Mouse (Mus musculus): ENCODE results near the gene Btn1a1.
A peak's percentile ranks its signal among the peaks of the same experiment; 100 is the strongest.

Gene Btn1a1

DNA sequence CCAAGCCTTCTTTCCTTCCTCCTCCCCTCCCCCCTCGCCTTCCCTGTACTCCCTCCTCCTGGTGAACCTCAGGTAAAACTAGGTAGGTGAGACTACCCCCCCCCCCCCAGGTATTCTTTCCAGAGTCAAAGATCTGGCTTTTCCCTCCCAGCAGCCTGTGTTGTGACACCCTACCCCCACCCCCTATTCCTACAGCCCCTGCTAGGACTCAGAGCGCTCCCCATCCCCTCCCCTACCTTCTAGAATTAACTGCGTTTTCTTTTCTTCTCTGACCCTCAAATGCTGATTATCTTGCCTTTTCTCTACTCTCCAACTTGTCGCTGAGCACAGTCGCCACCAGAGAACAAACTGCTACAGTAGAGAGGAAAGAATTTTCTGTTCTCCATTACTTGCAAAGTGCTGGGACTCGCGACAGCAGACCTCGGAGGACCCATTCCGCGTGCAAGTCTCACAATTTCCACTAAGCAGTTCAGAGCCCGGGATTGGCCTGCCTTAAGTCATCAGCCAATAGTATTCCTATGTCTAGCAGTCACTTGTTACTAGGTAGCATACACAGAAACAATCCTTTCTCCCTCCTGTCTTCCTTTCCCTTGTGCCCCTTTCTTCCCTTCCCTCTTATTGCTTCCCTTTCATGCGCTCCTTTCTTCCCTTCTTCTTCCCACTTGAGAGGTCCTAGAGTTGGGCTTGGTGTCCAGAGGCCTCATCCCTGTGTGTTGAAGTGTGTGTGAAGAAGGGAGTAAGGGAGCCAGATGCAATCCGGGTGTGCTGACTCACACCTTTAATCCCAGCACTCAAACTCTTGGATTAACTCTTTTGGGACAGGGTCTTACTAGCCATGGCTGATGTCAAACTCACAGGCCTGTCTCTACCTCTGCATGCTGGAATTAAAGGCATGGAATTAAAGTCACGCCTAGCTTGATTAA is 23.0 kb upstream of the Btn1a1 start, which contains the start of gene Btn2a2:
Btn2a2 (minus strand) TSS at position 458 of the 923 bp plus-strand sequence.
- peak; percentile 99 for ATAC-seq (ENCODE audit: insufficient number of reproducible peaks, low FRiP score, low TSS enrichment)

DNA sequence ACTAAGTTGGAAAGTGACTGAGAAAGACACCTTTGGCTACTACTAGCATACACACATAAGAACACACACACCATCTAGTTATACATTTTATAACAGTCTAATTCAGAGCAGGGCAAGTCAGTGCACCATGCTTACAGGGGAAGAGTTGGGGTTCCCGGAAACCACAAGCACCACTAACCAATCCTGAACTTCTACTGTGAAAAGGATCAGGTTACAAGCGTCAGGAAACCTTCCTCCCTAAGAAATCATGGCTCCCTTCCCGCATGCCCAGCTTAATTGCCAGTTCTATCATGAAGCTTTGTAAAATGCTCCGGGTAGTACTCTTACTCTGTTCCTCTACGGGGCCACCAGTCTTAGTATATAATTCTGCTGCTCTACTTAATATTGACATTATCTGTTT is 19.6 kb upstream of the Btn1a1 start:
- ATAC-seq (ENCODE audit: insufficient number of reproducible peaks, low FRiP score, low TSS enrichment), result no peak

DNA sequence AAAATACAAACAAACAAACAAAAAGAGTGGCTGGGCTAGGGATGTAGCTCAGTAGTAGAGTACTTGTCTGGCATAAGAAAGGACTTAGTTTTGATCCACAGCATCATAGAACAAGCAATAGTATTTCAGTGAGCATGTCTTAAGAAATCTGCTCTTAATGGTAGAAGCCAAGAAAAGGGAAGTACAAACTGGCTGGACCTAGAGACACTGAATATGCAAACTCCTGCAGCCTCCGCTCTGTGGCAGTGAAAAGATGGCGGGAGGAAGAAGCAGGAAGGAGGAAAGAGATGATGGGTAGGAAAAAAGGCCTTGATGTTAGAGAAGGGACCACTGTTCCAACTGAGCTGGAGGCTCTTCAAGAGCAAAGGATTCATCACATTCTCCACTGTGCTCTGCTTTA is 17.5 kb upstream of the Btn1a1 start:
- ATAC-seq (ENCODE audit: insufficient number of reproducible peaks, low FRiP score, low TSS enrichment), result no peak

DNA sequence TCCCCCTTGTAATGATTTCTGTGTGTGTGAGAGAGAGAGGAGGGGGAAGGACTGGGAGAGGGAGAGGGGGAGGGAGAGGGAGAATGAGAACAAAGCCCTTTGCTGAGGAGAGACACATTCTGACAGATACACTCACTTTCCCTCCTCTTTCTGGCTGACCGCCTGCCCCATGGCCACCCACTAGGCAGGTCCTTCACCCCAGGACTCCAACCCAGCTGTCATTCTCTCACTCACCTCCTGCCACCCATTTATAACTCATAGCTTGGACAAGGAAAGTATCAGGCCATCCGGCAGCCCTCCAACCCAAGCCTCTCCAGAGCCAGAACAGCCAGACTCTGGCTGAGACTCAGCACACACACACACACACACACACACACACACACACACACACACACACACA is 10.0 kb upstream of the Btn1a1 start:
- no peak for ATAC-seq (ENCODE audit: insufficient number of reproducible peaks, low FRiP score, low TSS enrichment)

DNA sequence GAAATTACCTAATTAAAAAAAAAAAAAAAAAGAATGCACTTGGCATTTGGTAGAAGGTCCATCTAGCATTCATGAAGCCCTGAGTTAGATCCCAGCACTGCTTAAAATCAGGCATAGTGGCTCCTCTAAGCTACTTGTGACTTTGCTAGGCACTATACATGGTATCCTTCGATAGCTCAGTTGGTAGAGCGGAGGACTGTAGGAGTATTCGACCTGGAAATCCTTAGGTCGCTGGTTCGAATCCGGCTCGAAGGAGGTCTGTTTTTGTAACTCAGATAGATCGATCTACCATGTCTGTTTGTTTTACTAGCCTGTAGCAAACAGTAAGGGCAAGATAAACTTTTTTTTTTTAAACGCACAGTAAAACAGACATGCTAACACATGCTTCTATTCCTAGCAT is 1.2 kb upstream of the Btn1a1 start:
- no peak for ATAC-seq (ENCODE audit: insufficient number of reproducible peaks, low FRiP score, low TSS enrichment)

DNA sequence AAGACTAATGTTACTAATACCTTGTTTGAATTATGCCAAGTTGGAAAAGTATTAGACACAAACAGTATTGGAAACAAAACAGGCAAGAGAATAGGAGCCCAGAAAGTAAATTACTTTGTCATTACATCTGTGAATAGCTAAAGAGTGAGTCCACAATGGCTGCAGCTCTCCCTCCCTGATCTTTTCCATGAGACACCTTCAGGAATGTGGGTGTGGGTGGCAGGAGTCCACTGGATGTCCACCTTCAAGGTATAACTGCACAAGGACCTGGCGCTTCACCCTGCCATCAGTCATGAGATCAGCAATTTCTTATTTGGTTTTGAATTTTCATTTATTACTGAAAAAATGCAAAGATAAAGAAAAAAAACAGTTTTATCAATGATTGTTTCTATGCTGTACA is 605 bp upstream of the Btn1a1 start:
- ATAC-seq (ENCODE audit: insufficient number of reproducible peaks, low FRiP score, low TSS enrichment), result no peak

DNA sequence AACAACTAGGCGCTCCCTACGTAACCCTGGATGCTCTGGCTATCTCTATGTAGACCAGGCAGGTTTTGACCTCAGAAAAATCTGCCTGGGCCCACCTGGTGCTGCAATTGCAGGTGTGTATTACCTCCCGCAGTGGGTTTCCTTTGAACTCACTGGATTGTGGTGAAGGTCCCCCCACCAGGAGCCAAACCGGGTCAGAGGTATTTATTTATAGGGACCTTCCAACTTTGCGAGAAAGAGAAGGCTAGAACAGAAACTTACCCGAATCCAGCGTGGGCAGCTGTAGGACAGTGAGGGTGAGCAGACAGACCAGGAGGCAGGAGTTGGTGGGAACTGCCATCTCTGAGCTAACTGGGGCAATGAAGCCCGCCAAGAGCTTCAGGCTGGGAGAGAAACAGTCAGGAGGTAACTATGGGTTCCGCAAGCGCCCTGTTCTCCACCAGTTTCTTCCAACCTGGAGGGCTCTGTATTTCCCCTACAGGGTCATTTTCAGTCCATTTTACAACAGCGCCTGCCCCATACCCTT is 797 bp downstream of the Btn1a1 start:
- ATAC-seq (ENCODE audit: insufficient number of reproducible peaks, low FRiP score, low TSS enrichment), result peak; percentile 18; the same call in 1 of the 2 replicates

DNA sequence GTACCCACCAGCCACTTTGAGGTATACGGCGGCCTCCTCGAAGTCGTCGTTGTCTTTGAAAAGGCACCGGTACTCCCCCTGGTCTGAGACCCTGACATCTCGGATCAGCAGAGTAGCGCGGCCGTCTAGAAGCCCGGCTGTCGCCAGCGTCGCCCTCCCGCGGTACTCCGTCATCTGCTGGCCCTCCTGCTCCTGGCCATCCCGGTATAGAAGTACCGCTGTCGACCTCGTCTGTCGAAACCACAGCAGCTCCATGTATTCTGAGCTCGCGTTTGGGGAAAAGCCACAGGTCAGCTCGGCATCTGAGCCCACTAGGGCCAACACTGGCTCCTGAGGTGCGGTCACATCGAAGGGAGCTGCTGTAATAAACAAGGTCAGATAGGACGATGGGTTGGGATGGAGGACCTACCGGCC is 1.5 kb downstream of the Btn1a1 start:
- ATAC-seq (ENCODE audit: insufficient number of reproducible peaks, low FRiP score, low TSS enrichment), result peak; percentile 80

DNA sequence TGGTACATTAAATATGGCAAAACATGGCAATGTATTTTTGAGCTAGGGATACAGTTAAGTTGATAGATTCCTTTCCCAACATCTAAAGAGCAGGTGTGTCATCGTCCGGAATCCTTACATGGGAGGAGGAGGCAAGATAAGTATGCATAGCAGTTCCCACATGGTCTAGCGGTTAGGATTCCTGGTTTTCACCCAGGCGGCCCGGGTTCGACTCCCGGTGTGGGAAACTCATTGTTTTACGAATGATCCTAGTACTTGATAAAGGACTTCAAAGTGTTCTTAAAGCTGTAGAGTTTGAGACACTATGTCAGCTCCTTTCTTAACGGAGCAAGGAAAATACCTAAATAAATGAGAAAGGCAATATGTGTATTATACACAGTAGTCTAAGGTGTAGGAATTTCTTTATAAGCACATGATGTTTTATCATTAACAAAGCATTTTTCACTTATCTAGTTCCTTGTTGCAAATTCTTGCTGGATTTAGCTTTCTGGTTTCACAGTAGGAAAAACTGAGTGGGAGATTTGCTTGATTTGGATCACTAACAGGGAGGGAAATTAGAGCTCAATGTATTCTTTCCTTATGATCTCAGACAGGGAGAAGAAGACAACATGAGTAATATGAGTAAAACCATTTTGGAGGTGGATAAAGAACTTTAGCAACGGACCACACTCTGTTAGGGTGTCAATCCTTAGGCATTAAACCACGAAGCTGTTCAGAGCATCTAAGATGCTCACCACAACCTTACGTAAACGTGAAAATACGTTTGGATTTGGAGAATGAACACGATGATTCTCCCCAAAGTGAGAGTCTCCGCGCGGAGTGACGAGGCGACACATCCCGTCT is 2.1 kb downstream of the Btn1a1 start:
- ATAC-seq (ENCODE audit: insufficient number of reproducible peaks, low FRiP score, low TSS enrichment), result peak; percentile 53; the same call in 1 of the 2 replicates

DNA sequence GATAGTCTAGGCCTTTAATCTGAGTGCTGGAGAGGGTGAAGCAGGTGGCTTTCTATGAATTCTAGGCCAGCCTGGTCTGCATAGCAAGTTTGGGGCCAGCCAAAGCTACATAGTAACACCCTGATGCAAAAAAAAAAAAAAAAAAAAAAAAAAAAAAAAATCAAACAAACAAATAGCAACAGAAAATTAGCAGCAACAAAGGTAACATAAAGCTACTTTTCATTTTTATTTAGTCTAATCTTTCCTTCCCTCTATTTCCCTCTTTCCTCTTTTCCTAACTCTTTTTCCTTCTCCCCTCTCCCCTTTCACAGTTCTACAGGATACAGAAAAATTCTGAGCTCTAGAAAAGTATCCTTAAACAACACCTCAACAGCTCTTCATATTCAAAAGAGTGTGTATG is 3.0 kb downstream of the Btn1a1 start:
- no peak for ATAC-seq (ENCODE audit: insufficient number of reproducible peaks, low FRiP score, low TSS enrichment)

DNA sequence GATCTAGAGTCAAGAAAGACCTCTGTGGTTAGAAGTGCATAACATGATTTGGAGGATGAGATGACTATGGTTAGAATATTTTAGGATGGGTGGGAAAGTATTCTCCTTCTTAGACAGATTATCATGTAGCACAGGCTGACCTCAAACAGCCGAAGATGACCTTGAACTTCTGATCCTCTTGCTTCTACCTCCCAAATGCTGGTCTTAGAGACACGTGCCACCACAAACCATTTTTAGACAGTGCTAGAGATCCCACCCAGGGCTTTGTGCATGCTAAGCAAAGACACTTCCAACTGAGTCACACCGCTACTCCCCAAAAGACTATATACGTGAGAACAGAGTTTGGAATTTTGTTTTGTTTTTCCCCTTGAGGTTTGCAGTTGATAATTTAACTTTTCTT is 3.6 kb downstream of the Btn1a1 start:
- no peak for ATAC-seq (ENCODE audit: insufficient number of reproducible peaks, low FRiP score, low TSS enrichment)

DNA sequence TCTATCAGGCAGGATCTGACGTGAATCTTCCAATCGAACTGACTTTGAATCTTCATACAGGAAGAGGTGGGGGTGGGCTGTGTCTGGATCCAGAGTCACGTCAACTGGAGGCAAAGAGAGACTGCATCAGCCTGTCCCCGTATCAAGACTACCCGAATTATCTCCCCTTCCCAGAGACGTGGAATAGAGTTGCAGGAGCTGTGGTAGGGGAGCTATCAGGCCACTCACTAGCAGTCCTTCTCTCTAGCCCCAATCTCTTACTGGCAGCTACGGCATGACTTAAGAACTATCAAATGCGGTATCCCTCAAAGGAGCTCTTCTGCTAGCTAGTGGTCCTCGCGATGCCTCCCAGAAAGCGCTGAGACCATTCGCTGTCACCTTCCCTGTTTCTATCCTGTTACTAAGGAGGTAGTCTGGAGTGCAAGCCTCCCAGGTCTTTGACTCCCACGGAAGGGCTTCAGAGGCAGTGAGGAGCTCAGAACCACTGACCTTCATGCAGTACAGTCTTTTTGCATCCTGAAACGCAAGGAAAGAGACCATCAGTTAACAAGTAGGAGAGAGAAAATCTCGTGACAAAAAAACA is 6.3 kb downstream of the Btn1a1 start:
- ATAC-seq (ENCODE audit: insufficient number of reproducible peaks, low FRiP score, low TSS enrichment), result no peak

DNA sequence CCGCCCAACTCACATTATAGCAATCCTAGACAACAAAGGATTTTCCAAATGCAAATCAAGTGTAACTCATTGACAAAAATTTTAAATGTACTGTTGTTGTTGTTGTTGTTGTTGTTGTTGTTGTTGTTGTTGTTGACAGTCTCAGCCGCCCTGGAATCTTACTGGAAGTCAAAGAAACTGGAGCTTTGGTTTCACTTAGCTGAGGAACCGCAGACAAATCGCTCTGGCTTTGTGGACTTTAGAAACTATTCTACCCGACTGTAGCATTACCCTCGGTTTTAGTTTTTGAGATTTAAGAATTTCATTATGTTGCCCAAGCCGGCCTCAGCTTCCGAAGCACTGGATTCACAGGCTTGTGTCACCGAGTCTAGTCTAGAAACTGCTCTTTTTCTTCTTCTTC is 11.8 kb downstream of the Btn1a1 start:
- ATAC-seq (ENCODE audit: insufficient number of reproducible peaks, low FRiP score, low TSS enrichment), result no peak

DNA sequence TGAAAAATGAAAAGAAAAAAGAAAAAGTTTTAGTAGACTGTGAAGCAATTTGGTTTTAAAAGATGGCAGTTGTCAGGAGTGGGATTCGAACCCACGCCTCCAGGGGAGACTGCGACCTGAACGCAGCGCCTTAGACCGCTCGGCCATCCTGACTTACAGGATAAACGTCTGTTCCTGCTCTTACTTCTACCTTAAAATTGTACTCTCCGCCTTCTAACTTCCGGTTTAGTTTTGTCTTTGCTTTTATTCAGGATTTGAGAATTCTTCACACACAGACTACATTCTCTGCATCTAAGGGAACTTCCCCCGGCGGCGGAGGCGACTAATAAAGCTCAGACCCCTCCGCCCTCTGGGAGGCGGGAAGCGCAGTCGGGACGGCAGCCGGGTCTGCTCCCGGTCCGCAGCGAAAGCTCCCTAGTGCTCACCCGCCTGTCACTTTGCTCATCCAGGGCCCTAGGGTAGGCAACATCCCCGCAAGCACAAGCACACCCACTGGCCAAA is 12.3 kb downstream of the Btn1a1 start:
- peak; percentile 84 for ATAC-seq (ENCODE audit: insufficient number of reproducible peaks, low FRiP score, low TSS enrichment)

DNA sequence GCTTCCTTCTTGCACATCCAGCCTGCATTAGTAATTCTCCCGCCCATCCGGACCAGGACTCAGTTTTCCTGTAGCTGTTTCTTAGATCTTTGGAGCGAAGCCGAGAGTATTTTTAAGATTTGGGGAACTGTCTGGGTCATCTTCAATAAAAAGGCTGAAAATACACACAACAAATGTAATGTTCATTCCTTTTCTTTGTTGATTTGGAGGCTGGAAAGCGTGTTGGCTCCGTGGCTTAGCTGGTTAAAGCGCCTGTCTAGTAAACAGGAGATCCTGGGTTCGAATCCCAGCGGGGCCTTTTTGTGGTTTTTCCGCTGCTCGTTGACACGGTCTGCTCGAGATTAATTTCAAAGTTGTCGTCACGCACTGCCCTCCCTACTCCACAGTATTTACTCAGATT is 15.3 kb downstream of the Btn1a1 start:
- ATAC-seq (ENCODE audit: insufficient number of reproducible peaks, low FRiP score, low TSS enrichment), result no peak

DNA sequence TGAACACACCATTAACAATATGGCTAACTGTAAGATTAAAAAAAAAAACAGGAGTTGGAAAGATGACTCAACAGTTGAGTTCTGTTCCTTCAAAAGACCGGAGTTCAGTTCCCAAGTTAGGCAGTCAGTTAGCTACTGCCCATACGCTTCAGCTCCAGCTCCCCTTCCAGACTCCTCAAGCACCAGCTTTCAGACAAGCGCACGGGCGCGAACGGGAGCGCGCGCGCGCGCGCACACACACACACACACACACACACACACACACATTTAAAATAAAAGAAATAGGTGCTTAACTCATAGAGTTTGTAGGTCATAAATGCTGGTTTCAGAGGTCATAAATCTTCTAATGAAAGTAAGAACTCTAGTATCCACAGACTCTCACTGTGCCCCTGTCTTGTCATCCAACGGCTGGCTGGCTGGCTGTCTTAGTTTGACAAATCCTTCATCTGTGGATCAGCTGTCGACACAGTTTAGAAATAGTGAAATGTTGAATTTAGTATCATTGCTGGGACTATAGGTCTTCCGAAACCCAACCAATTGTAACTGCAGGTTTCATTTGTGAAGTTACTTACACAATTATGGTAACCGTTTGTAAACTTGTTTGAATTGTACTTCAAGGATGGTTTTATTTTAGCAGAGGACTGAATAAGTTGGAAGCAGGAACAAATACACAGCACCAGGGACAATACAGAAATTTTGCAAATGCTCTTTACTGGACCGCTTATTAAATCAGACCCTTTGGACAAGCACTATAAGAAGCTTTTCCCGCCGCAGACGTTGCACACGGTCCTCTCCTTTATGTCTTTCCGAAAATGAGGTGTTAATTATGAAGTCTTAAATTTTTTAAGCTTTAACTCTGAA is 16.2 kb downstream of the Btn1a1 start:
- no peak for ATAC-seq (ENCODE audit: insufficient number of reproducible peaks, low FRiP score, low TSS enrichment)

DNA sequence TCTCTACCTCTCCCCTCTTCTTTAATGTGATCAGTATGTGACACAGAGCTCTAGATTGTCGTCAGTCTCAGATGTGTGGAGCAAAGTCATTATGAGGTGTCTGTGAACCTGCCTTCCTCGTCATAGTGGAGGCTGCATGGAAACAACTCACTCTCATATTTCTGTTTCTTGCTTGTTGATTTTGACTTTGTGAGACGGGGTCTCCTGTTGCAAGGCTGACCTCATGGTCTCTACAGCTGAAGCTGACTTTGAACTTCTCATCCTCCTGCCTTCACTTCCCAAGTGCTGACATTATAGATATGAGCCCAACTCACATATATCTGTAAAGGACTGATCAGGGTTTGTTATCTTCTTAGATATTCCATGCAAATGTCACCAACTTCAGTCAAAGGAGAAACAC is 16.9 kb downstream of the Btn1a1 start:
- no peak for ATAC-seq (ENCODE audit: insufficient number of reproducible peaks, low FRiP score, low TSS enrichment)

DNA sequence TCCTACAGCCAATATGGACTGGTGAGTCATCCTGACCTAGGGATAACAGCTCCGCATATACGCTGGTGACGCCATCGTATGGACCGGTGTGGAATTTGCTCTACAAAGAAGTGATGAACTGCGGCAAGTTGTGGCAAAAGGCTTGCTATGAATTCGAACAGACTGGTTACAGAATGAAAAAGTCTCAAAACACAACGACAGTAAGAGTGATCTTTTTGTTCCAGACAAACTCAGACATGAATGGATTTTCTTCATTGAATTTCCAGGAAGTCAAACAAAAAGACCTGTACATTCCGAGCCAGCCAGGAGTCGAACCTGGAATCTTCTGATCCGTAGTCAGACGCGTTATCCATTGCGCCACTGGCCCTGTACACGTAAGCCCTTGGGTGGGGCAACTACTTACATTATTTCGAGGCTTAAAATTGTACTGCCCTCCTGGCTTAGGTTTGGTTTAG is 19.2 kb downstream of the Btn1a1 start:
- 0 out of 2 replicates have a peak, but pooled peaks have one; percentile 49 for ATAC-seq (ENCODE audit: insufficient number of reproducible peaks, low FRiP score, low TSS enrichment)

DNA sequence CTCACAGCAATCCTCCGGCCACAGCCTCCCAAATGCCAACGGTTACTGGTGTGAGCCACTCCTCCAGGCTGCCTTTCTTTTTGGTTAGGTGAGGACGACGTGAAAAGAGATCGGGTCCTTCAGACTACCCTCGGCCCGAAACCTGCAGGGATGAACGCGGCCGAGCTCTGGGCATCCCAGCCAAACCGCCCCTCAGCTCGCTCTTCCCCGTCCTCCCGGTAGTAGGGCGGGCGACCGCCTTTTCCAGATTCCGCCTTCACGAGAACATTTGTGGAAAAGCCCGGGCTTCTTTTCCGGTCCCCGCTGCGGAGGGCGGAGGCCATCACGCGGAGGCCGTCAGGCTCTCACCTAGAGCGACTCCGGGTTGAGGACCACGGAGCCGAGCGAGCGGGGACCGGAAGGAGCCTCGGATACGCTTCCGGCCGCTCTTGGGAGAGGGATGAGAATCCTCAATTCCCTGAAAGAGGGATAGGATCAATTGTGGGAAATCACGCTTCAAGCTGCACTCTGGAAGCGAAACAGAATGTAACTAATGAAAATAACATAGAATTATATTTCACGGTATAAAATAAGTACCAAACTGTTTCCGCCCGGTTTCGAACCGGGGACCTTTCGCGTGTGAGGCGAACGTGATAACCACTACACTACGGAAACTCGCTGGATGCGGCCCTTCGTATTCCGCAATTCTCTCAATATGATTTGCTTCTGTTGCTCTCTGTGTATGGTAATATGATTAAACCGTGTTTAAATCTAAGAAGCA is 20.0 kb downstream of the Btn1a1 start:
- ATAC-seq (ENCODE audit: insufficient number of reproducible peaks, low FRiP score, low TSS enrichment), result peak; percentile 90
